Mouse (Mus musculus) heart, postnatal 0 days (tissue): ENCODE results near the gene Mri1.

ENCODE experiments used
- CTCF ChIP-seq: IDR thresholded peaks from 2 replicates; pipeline ENCODE4 v1.5.1; 2016; ENCODE audit warnings: antibody characterized with exemption, control low read depth, low read depth
- EP300 ChIP-seq: IDR thresholded peaks from 2 replicates; pipeline ENCODE4 v1.6.1; 2016; ENCODE audit warnings: antibody characterized with exemption, low read depth

DNA sequence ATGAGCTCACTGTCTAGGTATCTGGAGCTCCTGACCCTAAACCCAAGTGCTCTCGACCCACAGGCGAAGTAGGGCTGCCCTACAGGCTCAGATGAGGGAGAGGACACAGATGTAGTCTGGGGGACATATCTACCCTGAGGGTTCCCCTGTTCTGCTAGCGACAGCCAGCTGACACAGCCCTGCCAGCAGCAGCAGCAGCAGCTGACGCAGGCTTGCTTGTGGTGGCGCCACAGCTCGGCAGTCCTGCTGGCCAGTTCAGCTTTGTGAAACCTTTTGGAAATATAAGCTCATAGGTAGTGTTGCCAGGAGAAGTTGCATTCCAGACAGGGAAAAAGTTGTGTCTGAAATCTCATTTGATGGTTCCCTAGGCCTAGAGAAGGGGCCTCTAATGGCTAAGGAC lies 16.0 kb downstream of the Mri1 start:
- no peak for TF ChIP-seq CTCF
- no peak for TF ChIP-seq EP300
